Mouse (Mus musculus): ENCODE data around the gene Gm5741. TPM values are rescaled to one million over a fixed set of nuclear protein-coding genes. Genes with fewer than 3 reads are reported as not detected.

The Gm5741 gene
- polyA plus RNA-seq, 1 experiment from 2014 or later: 1.7 TPM

DNA sequence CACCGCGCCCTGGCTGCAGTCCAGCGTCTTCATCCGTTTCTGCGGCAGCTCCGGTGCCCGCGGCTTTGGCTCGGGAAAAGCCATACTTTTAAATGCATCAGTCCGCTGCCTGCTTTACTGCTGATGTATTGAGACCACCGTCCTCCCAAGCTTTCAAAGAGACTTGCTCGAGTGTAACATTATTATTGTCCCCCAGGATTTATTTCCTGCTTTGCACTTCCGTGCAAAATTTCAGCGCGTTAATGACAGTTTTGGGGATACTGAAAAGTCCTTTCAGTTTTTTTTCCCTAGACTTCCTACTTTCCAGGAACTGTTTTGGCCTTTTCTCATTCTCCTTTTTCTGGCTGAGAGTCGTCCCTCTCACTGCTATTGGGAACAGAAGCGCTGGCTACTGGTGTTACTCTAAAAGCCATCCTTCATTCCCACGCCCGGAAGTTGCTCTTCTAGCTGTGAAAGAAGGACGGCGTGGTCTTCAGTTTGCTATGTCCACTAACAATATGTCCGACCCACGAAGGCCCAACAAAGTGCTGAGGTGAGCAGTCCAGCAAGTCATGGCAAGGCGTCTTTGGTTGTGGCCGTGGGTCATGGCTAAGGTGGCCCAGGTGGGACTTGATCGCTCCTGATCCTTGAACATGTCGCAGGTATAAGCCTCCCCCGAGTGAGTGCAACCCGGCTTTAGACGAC is 12.9 kb upstream of the Gm5741 start, which contains the start of gene Wdr83os:
TSS of gene Wdr83os (plus strand) at position 209 of the 684 bp plus-strand sequence.
- Histone ChIP-seq H3K27ac (ENCODE audit: low read length) (peak within 1 kb of the TSS; percentile 71), H3K9me3 (replicated peaks; ENCODE audit: control insufficient read depth, low read length, poor library complexity, severe bottlenecking) (no peaks in the 10 kb centered on the region), H3K4me2 (ENCODE audit: low read length) (peak within 1 kb of the TSS; percentile 84), H3K9ac (ENCODE audit: low read depth, low read length) (peak within 1 kb of the TSS; percentile 89), H3K27me3 (ENCODE audit: control insufficient read depth, insufficient read depth, low read depth, low read length) (no peaks in the 10 kb centered on the region), H3K4me1 (ENCODE audit: control insufficient read depth, insufficient read depth, low read length) (peaks cover 31% of the 10 kb centered on the region), H3K4me3 (ENCODE audit: low read depth, low read length) (peak within 1 kb of the TSS; percentile 92), H3K36me3 (ENCODE audit: control insufficient read depth, insufficient read depth, low read length) (peaks cover under 1% of the 10 kb centered on the region; the same call in 1 of the 2 replicates)
- ATAC-seq: peak; percentile 7; the same call in 1 of the 2 replicates
- WGBS: 0% methylated on average over 30 of the region's 30 CpGs

DNA sequence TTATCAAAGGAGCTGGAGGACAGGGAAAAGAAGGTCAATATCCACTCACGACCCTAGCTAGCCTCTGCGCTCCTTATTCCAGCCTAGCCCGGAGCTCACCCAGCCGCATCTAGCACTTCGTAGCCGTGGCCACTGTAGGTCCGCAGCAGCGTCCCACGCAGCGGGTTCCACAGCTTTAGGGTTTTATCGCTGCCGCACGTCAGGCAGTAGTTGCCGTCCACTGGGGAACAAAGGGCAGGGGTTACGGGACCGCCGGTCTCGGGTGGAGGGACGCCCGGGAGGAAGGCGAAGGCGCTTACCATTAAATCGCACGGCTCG is 12.4 kb upstream of the Gm5741 start:
- Histone ChIP-seq H3K27me3 (ENCODE audit: control insufficient read depth, insufficient read depth, low read depth, low read length) (no peaks in the 10 kb centered on the region), H3K4me2 (ENCODE audit: low read length) (peak overlapping the region; percentile 84), H3K9ac (ENCODE audit: low read depth, low read length) (peak overlapping the region; percentile 89), H3K9me3 (replicated peaks; ENCODE audit: control insufficient read depth, low read length, poor library complexity, severe bottlenecking) (no peaks in the 10 kb centered on the region), H3K27ac (ENCODE audit: low read length) (peak overlapping the region; percentile 71), H3K36me3 (ENCODE audit: control insufficient read depth, insufficient read depth, low read length) (peaks cover 5% of the 10 kb centered on the region; the same call in 1 of the 2 replicates), H3K4me1 (ENCODE audit: control insufficient read depth, insufficient read depth, low read length) (peaks cover 31% of the 10 kb centered on the region), H3K4me3 (ENCODE audit: low read depth, low read length) (peak overlapping the region; percentile 92)
- under 1% methylated on average over 25 of the region's 25 CpGs for WGBS
- ATAC-seq: no peak

DNA sequence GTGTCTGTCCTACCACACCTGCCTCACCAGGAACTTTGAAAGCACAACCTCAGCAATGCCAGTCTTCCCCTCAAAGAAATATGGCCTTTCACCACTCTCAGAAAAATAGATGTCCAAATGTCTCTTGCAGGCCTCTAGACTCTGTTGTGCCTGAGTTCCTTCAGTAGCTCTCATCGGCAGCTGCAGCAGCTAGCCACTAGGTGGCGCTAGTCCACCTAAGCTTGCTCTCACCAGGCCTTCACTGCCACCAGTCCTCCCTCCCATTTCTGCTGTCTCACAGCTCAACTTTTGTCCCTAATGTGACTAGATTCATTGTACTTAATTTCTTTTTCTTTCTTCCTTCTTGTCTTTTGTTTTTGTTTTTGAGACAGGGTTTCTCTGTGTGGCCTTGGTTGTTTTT is 9.2 kb upstream of the Gm5741 start:
- H3K9ac ChIP-seq (ENCODE audit: low read depth, low read length): no peak overlapping the region
- peaks cover 22% of the 10 kb centered on the region for H3K4me1 ChIP-seq (ENCODE audit: control insufficient read depth, insufficient read depth, low read length)
- 0% methylated on average over 2 of the region's 2 CpGs for WGBS
- H3K4me2 ChIP-seq (ENCODE audit: low read length): no peak overlapping the region
- no peak overlapping the region for H3K27ac ChIP-seq (ENCODE audit: low read length)
- no peaks in the 10 kb centered on the region for H3K9me3 ChIP-seq (replicated peaks; ENCODE audit: control insufficient read depth, low read length, poor library complexity, severe bottlenecking)
- peaks cover 9% of the 10 kb centered on the region; the same call in 1 of the 2 replicates for H3K36me3 ChIP-seq (ENCODE audit: control insufficient read depth, insufficient read depth, low read length)
- ATAC-seq: no peak
- no peaks in the 10 kb centered on the region for H3K27me3 ChIP-seq (ENCODE audit: control insufficient read depth, insufficient read depth, low read depth, low read length)
- H3K4me3 ChIP-seq (ENCODE audit: low read depth, low read length): no peak overlapping the region

DNA sequence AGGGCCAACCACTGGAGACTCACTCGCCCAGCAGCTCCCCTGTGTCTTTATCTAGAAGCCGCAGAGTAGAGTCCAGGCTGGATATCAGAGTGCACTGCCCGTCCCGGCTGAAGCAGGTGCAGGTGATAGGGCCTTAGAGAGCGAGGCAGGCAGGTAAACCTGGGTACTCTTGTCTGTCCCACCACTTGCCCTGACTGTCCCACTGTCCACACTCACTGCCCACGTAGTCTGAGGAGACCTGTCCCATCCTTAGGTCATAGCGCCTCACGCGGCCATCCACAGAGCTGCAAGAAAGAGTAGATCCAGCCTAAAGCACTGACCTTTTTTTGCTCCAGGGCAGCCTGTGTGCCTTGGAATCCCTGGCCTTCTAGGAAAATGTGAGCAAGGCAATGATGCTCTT is 8.2 kb upstream of the Gm5741 start:
- Histone ChIP-seq H3K4me2 (ENCODE audit: low read length) (no peak overlapping the region), H3K36me3 (ENCODE audit: control insufficient read depth, insufficient read depth, low read length) (peaks cover 9% of the 10 kb centered on the region; the same call in 1 of the 2 replicates), H3K27me3 (ENCODE audit: control insufficient read depth, insufficient read depth, low read depth, low read length) (no peaks in the 10 kb centered on the region), H3K9ac (ENCODE audit: low read depth, low read length) (no peak overlapping the region), H3K4me3 (ENCODE audit: low read depth, low read length) (no peak overlapping the region), H3K4me1 (ENCODE audit: control insufficient read depth, insufficient read depth, low read length) (peaks cover 18% of the 10 kb centered on the region), H3K27ac (ENCODE audit: low read length) (no peak overlapping the region), H3K9me3 (replicated peaks; ENCODE audit: control insufficient read depth, low read length, poor library complexity, severe bottlenecking) (no peaks in the 10 kb centered on the region)
- no peak for ATAC-seq
- 83% methylated on average over 9 of the region's 9 CpGs for WGBS

DNA sequence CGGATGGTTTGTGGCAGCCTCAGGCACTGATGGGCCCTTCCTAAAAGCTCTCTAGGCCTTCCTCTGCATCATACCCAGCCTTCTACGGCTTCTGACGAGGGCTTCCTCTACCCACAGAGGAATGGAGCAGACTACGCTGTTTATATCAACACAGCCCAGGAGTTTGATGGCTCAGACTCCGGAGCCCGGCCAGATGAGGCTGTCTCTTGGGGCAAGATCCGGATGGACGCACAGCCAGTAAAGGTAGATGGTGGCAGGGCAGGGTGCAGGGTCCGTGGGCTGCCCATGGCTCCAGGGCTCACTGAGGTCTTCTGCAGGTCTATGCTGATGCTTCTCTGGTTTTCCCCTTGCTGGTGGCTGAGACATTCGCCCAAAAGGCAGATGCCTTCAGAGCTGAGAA is 6.8 kb upstream of the Gm5741 start:
- no peak overlapping the region for H3K27ac ChIP-seq (ENCODE audit: low read length)
- peaks cover 13% of the 10 kb centered on the region for H3K4me1 ChIP-seq (ENCODE audit: control insufficient read depth, insufficient read depth, low read length)
- H3K9me3 ChIP-seq (replicated peaks; ENCODE audit: control insufficient read depth, low read length, poor library complexity, severe bottlenecking): no peaks in the 10 kb centered on the region
- no peak for ATAC-seq
- H3K4me2 ChIP-seq (ENCODE audit: low read length): no peak overlapping the region
- H3K4me3 ChIP-seq (ENCODE audit: low read depth, low read length): no peak overlapping the region
- 92% methylated on average over 10 of the region's 10 CpGs for WGBS
- H3K27me3 ChIP-seq (ENCODE audit: control insufficient read depth, insufficient read depth, low read depth, low read length): no peaks in the 10 kb centered on the region
- peaks cover 9% of the 10 kb centered on the region; the same call in 1 of the 2 replicates for H3K36me3 ChIP-seq (ENCODE audit: control insufficient read depth, insufficient read depth, low read length)
- no peak overlapping the region for H3K9ac ChIP-seq (ENCODE audit: low read depth, low read length)

DNA sequence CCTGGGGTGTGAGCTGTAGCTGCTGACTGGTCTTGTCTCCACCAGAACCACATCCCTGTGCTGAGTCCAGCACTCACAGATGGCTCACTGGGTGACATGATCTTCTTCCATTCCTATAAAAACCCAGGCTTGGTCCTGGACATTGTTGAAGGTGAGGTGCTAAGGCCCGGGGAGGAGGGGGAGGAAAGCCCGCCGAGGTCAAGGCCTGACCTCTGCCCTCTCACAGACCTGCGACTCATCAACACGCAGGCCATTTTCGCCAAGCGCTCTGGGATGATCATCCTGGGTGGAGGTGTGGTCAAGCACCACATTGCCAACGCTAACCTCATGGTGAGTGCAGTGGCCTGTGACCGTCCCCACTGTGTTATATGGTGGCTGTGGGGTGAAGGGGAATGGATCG is 6.4 kb upstream of the Gm5741 start:
- Histone ChIP-seq H3K4me3 (ENCODE audit: low read depth, low read length) (no peak overlapping the region), H3K27ac (ENCODE audit: low read length) (no peak overlapping the region), H3K9ac (ENCODE audit: low read depth, low read length) (no peak overlapping the region), H3K4me1 (ENCODE audit: control insufficient read depth, insufficient read depth, low read length) (peaks cover 10% of the 10 kb centered on the region), H3K36me3 (ENCODE audit: control insufficient read depth, insufficient read depth, low read length) (peaks cover 9% of the 10 kb centered on the region; the same call in 1 of the 2 replicates), H3K27me3 (ENCODE audit: control insufficient read depth, insufficient read depth, low read depth, low read length) (no peaks in the 10 kb centered on the region), H3K9me3 (replicated peaks; ENCODE audit: control insufficient read depth, low read length, poor library complexity, severe bottlenecking) (no peaks in the 10 kb centered on the region), H3K4me2 (ENCODE audit: low read length) (no peak overlapping the region)
- 89% methylated on average over 10 of the region's 10 CpGs for WGBS
- ATAC-seq: no peak

DNA sequence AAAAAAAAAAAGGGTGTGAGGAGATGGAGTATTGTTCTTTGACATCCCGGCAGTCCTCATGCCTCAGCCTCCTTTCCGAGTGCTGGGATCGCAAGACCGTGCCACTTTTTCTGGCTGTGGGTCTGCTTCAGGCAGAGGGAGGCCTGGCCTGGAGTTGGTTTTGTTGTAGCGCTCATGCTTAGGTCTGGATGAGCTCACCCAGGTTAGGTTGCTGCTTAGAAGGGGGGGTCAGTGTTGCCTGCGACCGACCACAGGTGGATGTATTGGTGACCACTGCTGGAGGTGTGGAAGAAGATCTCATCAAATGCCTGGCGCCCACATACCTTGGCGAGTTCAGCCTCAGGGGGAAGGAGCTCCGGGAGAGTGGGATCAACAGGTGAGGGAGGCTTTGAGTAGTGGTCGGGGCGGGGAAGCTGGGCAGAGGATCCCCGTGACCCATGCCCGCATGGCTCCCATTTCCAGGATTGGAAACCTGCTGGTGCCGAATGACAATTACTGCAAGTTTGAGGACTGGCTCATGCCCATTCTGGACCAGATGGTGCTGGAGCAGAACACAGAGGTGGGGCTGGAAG is 5.3 kb upstream of the Gm5741 start:
- ATAC-seq: no peak
- H3K36me3 ChIP-seq (ENCODE audit: control insufficient read depth, insufficient read depth, low read length): peaks cover 14% of the 10 kb centered on the region; the same call in 1 of the 2 replicates
- H3K9me3 ChIP-seq (replicated peaks; ENCODE audit: control insufficient read depth, low read length, poor library complexity, severe bottlenecking): no peaks in the 10 kb centered on the region
- H3K27me3 ChIP-seq (ENCODE audit: control insufficient read depth, insufficient read depth, low read depth, low read length): no peaks in the 10 kb centered on the region
- no peak overlapping the region for H3K9ac ChIP-seq (ENCODE audit: low read depth, low read length)
- no peak overlapping the region; the same call in 1 of the 2 replicates for H3K4me2 ChIP-seq (ENCODE audit: low read length)
- no peak overlapping the region for H3K4me3 ChIP-seq (ENCODE audit: low read depth, low read length)
- no peak overlapping the region for H3K27ac ChIP-seq (ENCODE audit: low read length)
- H3K4me1 ChIP-seq (ENCODE audit: control insufficient read depth, insufficient read depth, low read length): peaks cover 10% of the 10 kb centered on the region
- 95% methylated on average over 15 of the region's 15 CpGs for WGBS

DNA sequence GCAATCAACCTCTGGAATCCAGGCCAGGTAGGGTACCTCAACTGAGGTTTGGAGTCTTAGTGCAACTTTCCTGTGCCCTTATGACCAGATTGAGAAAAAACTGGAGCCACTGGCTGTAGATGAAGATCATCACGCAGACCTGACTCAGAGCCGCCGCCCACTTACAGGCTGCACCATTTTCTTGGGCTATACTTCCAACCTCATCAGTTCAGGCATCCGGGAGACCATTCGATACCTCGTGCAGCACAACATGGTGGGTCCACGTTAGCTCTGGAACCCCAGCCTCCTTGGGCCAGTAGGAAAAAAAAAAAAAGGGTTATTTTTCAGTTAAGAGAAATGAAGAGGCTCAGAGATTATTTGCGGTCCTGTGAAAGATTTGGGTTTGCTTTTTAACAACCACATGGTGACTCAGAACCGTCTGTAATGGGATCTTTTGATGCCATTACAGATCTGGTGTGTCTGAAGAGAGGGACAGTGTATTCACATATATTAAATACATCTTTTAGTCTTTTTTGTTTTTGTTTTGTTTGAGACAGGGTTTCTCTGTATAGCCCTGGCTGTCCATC is 4.7 kb upstream of the Gm5741 start:
- WGBS: 44% methylated on average over 9 of the region's 9 CpGs
- Histone ChIP-seq H3K27me3 (ENCODE audit: control insufficient read depth, insufficient read depth, low read depth, low read length) (no peaks in the 10 kb centered on the region), H3K4me1 (ENCODE audit: control insufficient read depth, insufficient read depth, low read length) (peaks cover 10% of the 10 kb centered on the region), H3K27ac (ENCODE audit: low read length) (peak overlapping the region; percentile 91), H3K36me3 (ENCODE audit: control insufficient read depth, insufficient read depth, low read length) (peaks cover 14% of the 10 kb centered on the region; the same call in 1 of the 2 replicates), H3K9ac (ENCODE audit: low read depth, low read length) (peak overlapping the region; percentile 85), H3K4me2 (ENCODE audit: low read length) (peak overlapping the region; percentile 64), H3K4me3 (ENCODE audit: low read depth, low read length) (peak overlapping the region; percentile 86), H3K9me3 (replicated peaks; ENCODE audit: control insufficient read depth, low read length, poor library complexity, severe bottlenecking) (no peaks in the 10 kb centered on the region)
- no peak for ATAC-seq

All from midbrain, embryonic 16.5 days (tissue).